Mouse (Mus musculus): ENCODE data around the gene Atf2. TPM values are rescaled to one million over a fixed set of nuclear protein-coding genes. Genes with fewer than 3 reads are reported as not detected.
"Not testable (repeated sequence)": the region's sequence is repeated elsewhere in the genome, so short reads cannot be mapped to it uniquely, and the experiment has no call there.

Gene Atf2
- total and polyA plus RNA-seq, 3 experiments, result 14.4 to 201 (median 69.8) TPM

DNA sequence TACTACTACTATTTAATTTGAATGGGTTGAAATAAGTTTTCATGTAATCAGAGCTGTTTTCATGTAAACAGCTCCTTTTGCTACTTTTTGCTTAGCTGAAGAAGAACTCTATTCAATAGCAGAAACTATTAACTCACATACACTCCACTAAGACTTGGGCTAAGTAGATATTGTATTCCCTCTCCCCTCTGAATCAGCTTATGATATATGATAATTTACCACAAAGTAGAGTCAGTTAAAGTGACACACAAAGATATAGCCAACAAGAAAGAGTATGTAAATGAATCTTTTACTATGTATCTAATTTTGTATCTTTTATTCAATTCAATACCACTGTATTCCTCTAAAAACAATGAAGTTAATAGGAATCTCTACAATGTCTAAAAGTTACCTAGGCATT lies 35.1 kb downstream of the Atf2 start:
- TF ChIP-seq GATA2 (IDR thresholded peaks at IDR 0.05; ENCODE audit: borderline replicate concordance, low read depth, low read length) (no peak), POLR2AphosphoS5 (IDR thresholded peaks at IDR 0.05; ENCODE audit: insufficient replicate concordance, low read depth, low read length) (no peak), TAL1 (conservative IDR thresholded peaks at IDR 0.05; ENCODE audit: low read depth, low read length) (no peak)
- H3K4me3 ChIP-seq (ENCODE audit: low read depth, low read length), result no peak overlapping the region
- DNase-seq (ENCODE audit: low spot score), result no peak
- H3K36me3 ChIP-seq (replicated peaks), result peaks cover 15% of the 10 kb centered on the region
- H3K27me3 ChIP-seq (ENCODE audit: insufficient read depth, low read length), result no peaks in the 10 kb centered on the region
- H3K9me3 ChIP-seq (replicated peaks), result no peaks in the 10 kb centered on the region
- peaks cover 19% of the 10 kb centered on the region for H3K4me1 ChIP-seq (ENCODE audit: insufficient read depth, low read depth, low read length)
- ATAC-seq (ENCODE audit: extremely low read depth, insufficient number of reproducible peaks, low FRiP score, poor library complexity, severe bottlenecking), result no peak

DNA sequence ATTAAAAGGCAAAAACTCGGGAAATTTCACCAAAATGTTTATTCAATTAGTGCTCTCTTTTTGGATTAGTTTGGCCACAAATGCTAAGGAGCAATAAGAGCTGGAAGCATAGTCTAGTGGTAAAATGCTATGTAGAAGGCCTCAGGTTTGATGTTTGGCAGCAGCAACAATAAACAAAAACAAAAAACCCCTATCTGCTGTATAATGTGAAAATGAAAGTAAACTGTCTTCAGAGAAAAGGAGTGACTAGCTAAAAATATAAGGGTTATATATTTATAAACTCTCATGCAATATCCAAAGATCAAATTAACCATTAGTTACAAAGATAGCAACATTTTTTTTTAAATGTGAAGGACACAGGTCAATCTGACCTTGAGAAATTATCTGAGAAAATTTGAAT lies 36.2 kb downstream of the Atf2 start:
- H3K9me3 ChIP-seq (replicated peaks), result no peaks in the 10 kb centered on the region
- ATAC-seq (ENCODE audit: extremely low read depth, insufficient number of reproducible peaks, low FRiP score, poor library complexity, severe bottlenecking) (no peak), DNase-seq (ENCODE audit: low spot score) (no peak)
- TF ChIP-seq TAL1 (conservative IDR thresholded peaks at IDR 0.05; ENCODE audit: low read depth, low read length), result no peak
- TF ChIP-seq POLR2AphosphoS5 (IDR thresholded peaks at IDR 0.05; ENCODE audit: insufficient replicate concordance, low read depth, low read length), result no peak
- TF ChIP-seq GATA2 (IDR thresholded peaks at IDR 0.05; ENCODE audit: borderline replicate concordance, low read depth, low read length), result no peak
- no peak for TF ChIP-seq CTCF (IDR thresholded peaks at IDR 0.05; ENCODE audit: low read depth, low read length)
- no peak for TF ChIP-seq GATA1 (IDR thresholded peaks at IDR 0.05; ENCODE audit: borderline replicate concordance, low read length)
- no peaks in the 10 kb centered on the region for H3K27me3 ChIP-seq (ENCODE audit: insufficient read depth, low read length)
- H3K36me3 ChIP-seq (replicated peaks), result peaks cover 9% of the 10 kb centered on the region
- H3K4me1 ChIP-seq (ENCODE audit: insufficient read depth, low read depth, low read length), result peaks cover 19% of the 10 kb centered on the region
- H3K4me3 ChIP-seq (ENCODE audit: low read depth, low read length), result no peak overlapping the region

DNA sequence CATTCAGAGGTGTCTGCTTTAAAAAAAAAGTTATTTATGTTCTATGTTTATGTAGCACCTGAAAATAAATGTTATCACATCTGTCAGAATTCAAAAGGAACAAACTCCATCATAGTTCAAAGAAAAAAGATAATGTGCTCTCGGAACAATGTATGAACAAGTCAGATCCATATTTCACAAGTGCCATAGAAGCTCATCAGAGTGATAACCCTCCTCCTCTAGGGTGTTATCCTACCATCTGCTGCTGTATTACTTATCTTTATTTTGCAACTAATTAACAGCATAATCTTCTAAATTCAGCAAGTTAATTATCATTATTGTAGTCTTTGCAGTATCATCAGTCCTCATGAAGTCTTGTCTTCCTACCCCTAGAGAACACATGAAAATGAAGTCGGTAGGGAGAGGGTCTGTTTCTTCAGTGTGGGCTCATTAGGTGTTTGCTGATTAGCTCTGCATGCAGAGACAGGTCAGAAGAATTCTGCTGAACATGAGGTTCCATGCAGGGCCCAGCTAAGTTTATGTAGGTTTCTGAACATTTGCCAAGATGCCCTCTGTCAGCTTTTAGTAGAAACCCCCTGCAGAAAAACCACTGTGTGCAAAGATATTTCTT lies 57.9 kb downstream of the Atf2 start:
- H3K4me3 ChIP-seq (ENCODE audit: low read depth, low read length), result no peak overlapping the region
- no peaks in the 10 kb centered on the region for H3K9me3 ChIP-seq (replicated peaks)
- H3K4me1 ChIP-seq (ENCODE audit: insufficient read depth, low read depth, low read length), result peaks cover 4% of the 10 kb centered on the region
- no peaks in the 10 kb centered on the region for H3K27me3 ChIP-seq (ENCODE audit: insufficient read depth, low read length)
- TF ChIP-seq TAL1 (conservative IDR thresholded peaks at IDR 0.05; ENCODE audit: low read depth, low read length), result no peak
- no peak for TF ChIP-seq GATA2 (IDR thresholded peaks at IDR 0.05; ENCODE audit: borderline replicate concordance, low read depth, low read length)
- no peak for TF ChIP-seq GATA1 (IDR thresholded peaks at IDR 0.05; ENCODE audit: borderline replicate concordance, low read length)
- TF ChIP-seq POLR2AphosphoS5 (IDR thresholded peaks at IDR 0.05; ENCODE audit: insufficient replicate concordance, low read depth, low read length), result no peak
- DNase-seq (ENCODE audit: low spot score) (no peak), ATAC-seq (ENCODE audit: extremely low read depth, insufficient number of reproducible peaks, low FRiP score, poor library complexity, severe bottlenecking) (peak; percentile 57)
- H3K36me3 ChIP-seq (replicated peaks), result peaks cover 40% of the 10 kb centered on the region

DNA sequence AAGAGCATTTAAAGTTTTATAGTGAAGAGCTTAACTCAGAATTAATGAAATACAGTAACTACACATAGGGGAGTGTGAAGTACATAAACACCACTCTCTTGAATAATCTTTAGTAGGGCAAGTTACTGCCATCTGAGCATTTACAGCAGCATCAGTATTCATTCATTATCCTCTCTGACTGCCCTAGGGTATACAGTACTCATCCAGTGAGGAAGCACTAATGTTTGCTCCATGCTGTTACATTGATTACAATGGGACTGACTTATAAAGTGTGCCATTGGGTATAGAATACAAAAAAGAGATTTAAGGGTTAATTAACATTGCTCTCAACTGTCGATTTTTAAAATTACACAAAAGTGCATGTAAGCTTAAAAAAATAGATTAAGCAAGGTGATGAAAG lies 59.2 kb downstream of the Atf2 start:
- no peaks in the 10 kb centered on the region for H3K9me3 ChIP-seq (replicated peaks)
- no peak overlapping the region for H3K4me3 ChIP-seq (ENCODE audit: low read depth, low read length)
- DNase-seq (ENCODE audit: low spot score) (no peak), ATAC-seq (ENCODE audit: extremely low read depth, insufficient number of reproducible peaks, low FRiP score, poor library complexity, severe bottlenecking) (no peak)
- H3K27me3 ChIP-seq (ENCODE audit: insufficient read depth, low read length), result no peaks in the 10 kb centered on the region
- TF ChIP-seq GATA2 (IDR thresholded peaks at IDR 0.05; ENCODE audit: borderline replicate concordance, low read depth, low read length) (no peak), TAL1 (conservative IDR thresholded peaks at IDR 0.05; ENCODE audit: low read depth, low read length) (no peak), CTCF (IDR thresholded peaks at IDR 0.05; ENCODE audit: low read depth, low read length) (no peak), POLR2AphosphoS5 (IDR thresholded peaks at IDR 0.05; ENCODE audit: insufficient replicate concordance, low read depth, low read length) (no peak), GATA1 (IDR thresholded peaks at IDR 0.05; ENCODE audit: borderline replicate concordance, low read length) (no peak)
- H3K4me1 ChIP-seq (ENCODE audit: insufficient read depth, low read depth, low read length), result peaks cover 4% of the 10 kb centered on the region
- H3K36me3 ChIP-seq (replicated peaks), result peaks cover 39% of the 10 kb centered on the region

DNA sequence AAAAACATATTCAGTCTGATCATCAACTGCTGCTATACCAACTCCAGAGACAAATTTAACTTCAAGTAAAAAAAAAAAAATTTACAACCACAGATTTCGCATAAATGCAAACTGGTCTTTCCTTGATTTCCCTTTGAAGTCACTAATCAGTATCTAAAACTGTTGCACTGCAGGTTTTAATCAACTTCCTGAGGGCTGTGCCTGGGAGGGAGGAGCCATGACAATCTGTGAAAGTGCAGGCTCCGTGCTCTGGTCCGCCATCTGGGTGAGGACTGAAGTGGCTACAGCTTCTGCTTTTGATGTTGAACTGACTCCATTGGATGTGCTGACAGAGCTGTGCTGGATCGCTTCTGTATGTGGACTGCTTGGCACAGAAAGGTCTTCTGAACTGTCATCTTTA lies 73.7 kb downstream of the Atf2 start:
- ATAC-seq (ENCODE audit: extremely low read depth, insufficient number of reproducible peaks, low FRiP score, poor library complexity, severe bottlenecking) (peak; percentile 99), DNase-seq (ENCODE audit: low spot score) (peak; percentile 34)
- H3K36me3 ChIP-seq (replicated peaks), result peaks cover 41% of the 10 kb centered on the region
- no peaks in the 10 kb centered on the region for H3K27me3 ChIP-seq (ENCODE audit: insufficient read depth, low read length)
- H3K9me3 ChIP-seq (replicated peaks), result no peaks in the 10 kb centered on the region
- H3K4me3 ChIP-seq (ENCODE audit: low read depth, low read length), result no peak overlapping the region
- no peaks in the 10 kb centered on the region for H3K4me1 ChIP-seq (ENCODE audit: insufficient read depth, low read depth, low read length)
- TF ChIP-seq GATA1 (IDR thresholded peaks at IDR 0.05; ENCODE audit: borderline replicate concordance, low read length) (no peak), CTCF (IDR thresholded peaks at IDR 0.05; ENCODE audit: low read depth, low read length) (no peak), TAL1 (conservative IDR thresholded peaks at IDR 0.05; ENCODE audit: low read depth, low read length) (no peak), GATA2 (IDR thresholded peaks at IDR 0.05; ENCODE audit: borderline replicate concordance, low read depth, low read length) (no peak), POLR2AphosphoS5 (IDR thresholded peaks at IDR 0.05; ENCODE audit: insufficient replicate concordance, low read depth, low read length) (no peak)

DNA sequence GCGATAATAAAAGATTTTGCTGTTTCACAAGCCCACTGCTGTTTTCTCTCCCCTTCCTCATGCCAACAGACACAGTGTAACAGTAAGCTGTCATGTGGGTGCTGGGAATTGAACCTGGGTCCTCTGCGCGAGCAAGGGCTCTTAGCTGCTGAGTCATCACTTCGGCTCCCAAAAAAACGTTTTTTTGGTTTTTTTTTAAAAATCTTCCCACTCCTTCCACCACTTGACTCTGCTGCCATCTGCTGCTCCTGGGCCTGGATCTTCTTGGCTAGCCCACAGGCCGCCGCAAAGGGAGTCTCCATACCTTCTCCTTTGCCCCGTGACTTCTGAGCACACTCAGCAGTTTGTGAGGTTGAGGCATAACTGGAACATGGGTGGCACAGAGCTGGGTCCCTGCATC lies 84.8 kb downstream of the Atf2 start:
- Histone ChIP-seq H3K27me3 (ENCODE audit: insufficient read depth, low read length) (peaks cover 35% of the 10 kb centered on the region), H3K36me3 (replicated peaks) (no peaks in the 10 kb centered on the region), H3K4me1 (ENCODE audit: insufficient read depth, low read depth, low read length) (peaks cover 12% of the 10 kb centered on the region; the same call in 1 of the 2 replicates), H3K4me3 (ENCODE audit: low read depth, low read length) (no peak overlapping the region), H3K9me3 (replicated peaks) (no peaks in the 10 kb centered on the region)
- ATAC-seq (ENCODE audit: extremely low read depth, insufficient number of reproducible peaks, low FRiP score, poor library complexity, severe bottlenecking) (no peak), DNase-seq (ENCODE audit: low spot score) (no peak)
- TF ChIP-seq GATA2 (IDR thresholded peaks at IDR 0.05; ENCODE audit: borderline replicate concordance, low read depth, low read length), result no peak
- no peak for TF ChIP-seq CTCF (IDR thresholded peaks at IDR 0.05; ENCODE audit: low read depth, low read length)
- no peak for TF ChIP-seq POLR2AphosphoS5 (IDR thresholded peaks at IDR 0.05; ENCODE audit: insufficient replicate concordance, low read depth, low read length)
- TF ChIP-seq TAL1 (conservative IDR thresholded peaks at IDR 0.05; ENCODE audit: low read depth, low read length), result no peak
- no peak for TF ChIP-seq GATA1 (IDR thresholded peaks at IDR 0.05; ENCODE audit: borderline replicate concordance, low read length)

DNA sequence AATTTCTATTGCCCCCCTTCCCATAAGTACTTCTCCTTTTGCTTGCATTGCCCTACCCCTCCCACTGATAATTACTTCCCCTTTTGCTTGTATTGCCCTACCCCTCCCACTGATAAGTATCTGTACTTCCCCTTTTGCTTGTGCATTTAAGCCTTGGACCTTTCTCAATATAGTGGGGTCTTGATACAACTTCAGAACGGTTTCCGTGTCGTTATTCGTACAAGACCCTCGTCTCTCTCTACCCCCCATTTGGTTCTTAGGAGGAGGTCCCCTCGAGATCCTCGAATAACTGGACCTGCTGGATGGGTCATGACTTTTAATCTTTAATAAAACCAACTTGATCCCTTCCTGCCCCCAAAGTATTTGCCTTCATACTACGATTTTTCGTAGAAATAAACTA lies 92.3 kb downstream of the Atf2 start:
- not testable (repeated sequence) for H3K36me3 ChIP-seq (replicated peaks); DNase-seq (ENCODE audit: low spot score); H3K4me3 ChIP-seq (ENCODE audit: low read depth, low read length); ATAC-seq (ENCODE audit: extremely low read depth, insufficient number of reproducible peaks, low FRiP score, poor library complexity, severe bottlenecking); H3K9me3 ChIP-seq (replicated peaks)
- H3K27me3 ChIP-seq (ENCODE audit: insufficient read depth, low read length), result peaks cover 50% of the 10 kb centered on the region
- peaks cover 34% of the 10 kb centered on the region for H3K4me1 ChIP-seq (ENCODE audit: insufficient read depth, low read depth, low read length)
